Mouse (Mus musculus) B cell, adult 2 months (primary cell): ENCODE data around the gene Ndufb8.

Source experiments
- DNase-seq, 2 experiments: peaks; one replicate each; pipeline ENCODE4 v3.0.0; 2022

Ndufb8 gene

DNA sequence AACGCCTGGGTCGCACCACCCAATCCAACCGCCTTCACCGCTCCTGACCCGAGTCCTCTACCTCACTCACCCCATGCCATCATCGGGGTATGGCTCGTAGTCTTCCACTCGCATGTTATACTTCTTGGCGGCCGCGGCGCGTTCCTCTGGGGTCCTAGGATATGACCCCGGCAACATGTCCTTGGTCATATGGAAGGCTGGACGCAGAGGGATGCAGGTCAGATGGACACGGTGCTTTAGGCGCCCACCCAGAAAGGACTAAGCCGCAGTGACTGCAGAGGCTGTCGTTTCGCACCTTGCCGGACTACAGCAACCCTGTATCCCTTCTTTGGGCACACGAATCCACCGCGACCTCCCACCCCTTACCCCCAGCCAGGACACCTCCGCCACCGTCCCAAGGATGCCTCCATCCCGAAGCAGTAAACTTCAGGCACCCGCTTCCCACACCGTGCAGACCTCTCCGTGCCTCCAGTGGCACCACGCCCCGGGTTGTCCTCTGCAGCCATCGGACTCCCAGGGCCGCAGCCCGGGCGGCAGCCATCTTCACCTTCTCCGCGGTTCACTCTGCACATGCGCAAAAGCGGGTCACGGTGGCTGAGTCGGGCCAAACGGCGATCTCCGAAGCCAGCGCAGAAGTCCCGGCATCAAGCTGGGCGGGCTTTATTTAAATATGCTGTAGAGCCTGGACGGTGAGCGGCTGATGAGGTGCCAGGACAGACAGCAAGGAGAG is at the start of gene Ndufb8:
Gene Ndufb8 (minus strand): TSS at position 580 of the 730 bp plus-strand sequence.
- peak; percentile 95 for DNase-seq

DNA sequence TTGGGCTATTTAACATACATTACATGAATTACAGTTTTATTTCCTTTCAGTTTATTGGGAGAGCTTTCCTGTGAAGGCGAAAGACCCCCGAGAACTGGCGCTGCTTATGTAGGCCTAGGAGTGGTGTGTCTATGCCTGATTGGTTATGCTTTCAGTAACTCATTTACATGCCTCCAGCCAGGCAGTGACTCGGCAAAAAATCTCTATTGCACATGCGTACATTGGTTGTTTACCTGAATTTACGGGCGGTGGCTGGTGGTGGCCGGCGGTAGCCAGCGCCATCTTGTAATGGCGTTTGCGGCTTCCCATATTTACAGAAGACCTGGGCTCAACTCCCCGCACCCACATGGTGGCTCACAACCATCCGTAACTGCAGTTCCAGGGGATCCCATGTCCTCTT is 38.9 kb upstream of the Ndufb8 start:
- DNase-seq = no peak

DNA sequence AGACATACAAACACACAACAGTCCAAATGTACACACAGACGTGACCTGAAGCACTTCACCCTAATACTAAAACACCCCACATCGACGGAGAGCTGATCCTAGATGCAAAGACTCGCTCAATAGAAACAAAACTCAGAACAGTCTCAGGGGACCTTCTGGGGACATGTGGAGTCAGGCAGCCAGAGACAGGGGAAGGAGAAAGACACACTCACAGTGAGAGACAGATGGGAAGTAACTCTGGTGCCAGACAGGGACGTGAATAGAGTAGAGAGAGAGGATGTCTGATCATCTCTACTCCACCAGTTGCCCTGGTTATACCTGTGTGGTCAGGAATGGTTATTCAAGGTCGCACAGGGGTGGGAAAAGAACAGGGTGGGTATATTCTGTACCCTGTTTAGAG is 36.4 kb upstream of the Ndufb8 start:
- peak in 1 of 2 experiments; percentile 19 for DNase-seq

DNA sequence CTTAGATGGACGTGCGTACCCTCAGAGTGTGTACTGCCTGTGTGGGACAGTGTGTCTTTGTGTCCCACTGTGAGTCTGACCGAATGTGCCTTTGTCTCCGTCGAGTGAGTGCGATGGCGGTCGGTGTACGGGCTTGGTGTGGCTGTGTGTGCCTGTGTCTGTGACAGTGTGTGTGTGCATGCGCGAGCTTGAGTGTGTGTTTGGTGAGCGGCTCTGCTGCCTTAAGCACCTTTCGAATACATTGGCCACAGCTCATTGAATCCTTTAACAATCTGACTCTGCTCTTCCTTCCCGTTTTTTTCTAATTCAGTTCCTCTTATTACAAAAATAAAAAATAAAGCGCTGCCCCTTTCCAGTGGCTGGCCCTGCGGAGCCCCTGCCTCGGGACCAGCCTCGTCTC is 35.8 kb upstream of the Ndufb8 start:
- peak; percentile 36 to 43 for DNase-seq

DNA sequence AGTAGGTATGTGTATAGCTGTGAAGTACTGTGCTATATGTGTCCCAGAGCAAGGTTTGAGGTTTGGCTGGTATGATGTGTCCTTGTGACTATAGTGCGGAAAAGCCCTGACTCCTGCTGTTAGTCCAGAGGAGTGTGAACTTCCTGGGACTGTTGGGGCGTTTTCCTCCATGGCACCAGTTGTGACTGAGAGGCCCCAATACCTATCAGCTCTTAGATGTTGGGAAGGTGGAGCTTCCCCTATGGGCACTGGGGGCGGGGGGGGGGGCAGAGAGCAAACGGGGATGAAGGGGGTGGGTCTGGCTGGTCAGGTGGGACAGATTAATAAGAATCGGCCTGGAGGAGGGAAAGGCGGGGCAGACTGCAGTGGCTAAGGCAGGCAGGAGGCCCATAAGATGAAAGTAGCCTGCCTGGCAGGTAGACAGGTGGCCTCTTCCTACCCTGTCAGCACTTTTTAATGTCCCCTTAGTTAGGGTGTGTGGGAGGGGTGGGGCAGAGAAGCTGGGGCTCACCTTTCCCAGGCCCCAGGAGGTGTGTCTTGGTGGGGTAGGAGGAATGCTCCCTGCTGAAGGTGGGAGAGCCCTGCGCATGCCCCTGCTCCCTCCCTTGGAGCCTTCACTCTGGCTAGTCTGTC is 34.5 kb upstream of the Ndufb8 start:
- no peak for DNase-seq

DNA sequence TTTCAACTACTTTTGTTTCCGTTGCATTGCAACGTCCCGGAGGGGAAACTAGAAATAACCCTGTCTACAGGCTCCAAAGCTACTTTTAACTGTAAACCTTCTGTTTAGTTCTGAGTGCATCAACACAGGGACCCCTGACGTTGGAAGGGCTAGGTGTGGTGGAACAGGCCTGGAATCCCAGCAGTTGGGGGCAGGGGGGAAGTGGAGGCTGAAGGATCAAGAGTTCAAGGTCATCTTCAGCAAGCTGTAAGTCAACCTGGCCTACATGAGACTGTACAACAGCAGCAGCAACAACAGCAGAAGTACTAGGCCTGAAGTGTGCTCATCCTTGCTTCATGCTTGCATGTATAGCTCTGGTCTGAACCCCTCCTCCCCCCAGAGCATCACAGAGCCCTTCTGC is 32.8 kb upstream of the Ndufb8 start:
- DNase-seq = no peak

DNA sequence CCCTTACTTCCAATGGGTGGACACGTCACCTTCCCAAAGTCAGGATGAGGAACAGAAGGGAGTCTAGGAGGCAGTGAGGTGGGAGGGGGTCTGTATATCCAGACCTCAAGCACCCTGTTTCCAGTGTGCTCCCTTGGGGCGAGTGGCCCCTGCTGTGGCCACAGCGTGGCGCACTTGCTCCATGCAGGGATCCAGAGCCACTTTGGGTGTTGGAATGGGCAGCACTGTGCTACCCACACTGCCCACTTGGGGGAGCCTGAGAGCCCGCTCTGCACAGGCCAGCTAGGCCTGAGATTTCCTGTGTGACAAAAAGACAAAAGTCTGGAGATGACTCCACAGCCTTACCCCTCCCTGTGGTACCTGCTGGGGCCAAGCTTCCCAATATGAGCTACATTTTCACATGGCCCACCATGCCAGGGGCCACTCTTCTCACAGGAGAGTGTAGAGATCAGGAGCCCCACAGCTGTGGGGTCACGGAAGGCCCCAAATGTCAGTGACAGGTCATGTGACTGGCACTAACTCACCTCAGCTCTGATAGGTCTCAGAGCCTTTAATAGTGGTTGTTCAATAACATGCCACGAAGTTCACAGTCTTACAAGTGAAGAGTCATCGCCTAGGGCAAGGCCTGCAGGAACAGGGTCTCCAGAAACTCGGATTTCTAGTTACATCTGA is 27.5 kb upstream of the Ndufb8 start:
- peak; percentile 96 for DNase-seq

DNA sequence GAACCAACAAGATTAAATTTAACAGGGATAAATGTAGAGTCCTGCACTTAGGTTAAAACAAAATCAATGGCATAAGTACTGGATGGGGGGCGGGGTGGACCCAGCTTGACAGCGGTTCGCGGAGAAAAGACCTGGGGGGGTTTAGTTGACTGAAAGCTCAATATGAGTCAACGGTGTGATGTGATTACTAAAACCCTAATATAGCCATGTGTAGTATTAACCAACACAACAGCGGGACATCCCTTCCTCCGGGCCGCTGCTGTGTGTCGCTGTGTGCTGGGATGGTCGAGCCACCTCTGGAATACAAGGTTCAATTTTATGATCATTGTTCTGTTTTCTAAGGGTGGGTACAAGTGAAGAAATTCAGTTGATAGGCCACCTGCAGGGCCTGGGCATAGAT is 26.9 kb upstream of the Ndufb8 start:
- no peak for DNase-seq

DNA sequence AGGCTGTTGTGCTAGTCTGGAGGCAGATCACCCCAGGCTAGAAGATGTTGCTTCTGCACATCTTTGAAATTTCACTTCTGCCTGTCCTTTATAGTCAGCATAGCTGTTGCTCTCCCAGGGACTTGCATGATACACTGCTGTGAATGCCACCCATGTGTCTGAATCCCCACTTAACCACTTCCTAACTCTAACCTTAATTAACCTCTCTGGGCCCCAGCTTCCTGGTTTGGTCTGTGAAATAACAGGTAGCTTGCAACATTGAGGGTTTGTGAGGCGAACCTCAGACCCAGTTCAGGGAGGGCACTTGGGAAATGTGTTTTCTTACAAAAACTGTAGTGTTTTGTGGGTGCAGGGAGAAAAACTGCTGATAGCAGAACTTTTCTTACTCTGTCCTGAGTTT is 22.8 kb upstream of the Ndufb8 start:
- DNase-seq = no peak

DNA sequence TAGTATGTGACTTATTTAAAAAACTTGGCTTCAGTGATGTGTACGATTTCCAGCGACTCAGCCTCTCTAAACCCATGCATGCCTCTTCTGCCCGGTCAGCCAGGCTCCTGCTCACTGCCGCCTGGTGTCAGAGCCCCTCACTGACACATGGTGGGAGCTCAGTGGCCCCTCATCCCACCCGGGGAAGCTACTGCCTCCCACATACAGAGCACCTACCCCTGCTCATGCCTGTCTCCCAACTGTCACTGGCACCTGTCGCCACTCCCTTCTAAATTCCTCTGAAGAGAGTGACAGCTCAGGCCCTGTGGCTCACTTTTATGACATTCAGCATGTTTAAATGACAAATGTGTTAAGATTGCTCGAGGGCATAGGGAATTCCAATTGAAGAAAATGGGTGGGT is 21.0 kb upstream of the Ndufb8 start:
- DNase-seq = no peak

DNA sequence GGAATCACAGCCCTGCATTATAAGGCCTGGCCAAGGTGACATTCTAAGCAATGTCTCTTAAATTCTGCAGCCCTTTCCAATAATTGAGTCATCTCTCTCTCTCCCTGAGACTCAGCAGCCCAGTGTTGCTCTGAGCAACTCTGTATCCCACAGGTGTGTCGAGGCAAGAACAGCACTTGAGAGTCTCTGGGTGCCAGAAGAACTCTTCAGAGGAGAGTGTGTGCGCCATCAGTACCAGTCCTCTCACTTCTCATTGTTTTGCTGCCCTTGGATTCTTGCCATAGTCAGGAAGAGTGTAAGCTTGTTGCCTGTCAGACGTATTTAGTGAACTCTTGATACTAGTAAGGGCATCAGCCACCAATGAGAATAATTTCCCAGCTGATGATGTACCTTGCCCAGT is 12.5 kb upstream of the Ndufb8 start:
- DNase-seq = no peak

DNA sequence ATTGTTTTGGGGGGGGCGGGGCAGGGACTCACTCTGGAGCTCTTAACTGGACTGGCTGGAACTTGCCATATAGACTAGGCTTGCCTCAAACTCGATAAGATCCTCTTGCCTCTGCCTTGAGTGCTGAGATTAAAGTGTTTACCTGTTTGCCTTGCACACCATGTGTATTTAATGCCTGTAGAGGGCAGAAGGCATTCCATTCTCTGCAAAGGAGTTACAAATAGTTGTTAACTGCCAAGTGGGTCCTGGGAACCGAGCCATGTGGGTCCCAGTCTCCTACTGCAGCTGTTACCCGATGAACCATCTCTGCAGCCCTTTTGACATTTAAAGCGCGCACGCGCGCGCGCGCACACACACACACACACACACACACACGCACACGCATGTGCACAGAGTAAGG is 8.8 kb upstream of the Ndufb8 start:
- DNase-seq = no peak

DNA sequence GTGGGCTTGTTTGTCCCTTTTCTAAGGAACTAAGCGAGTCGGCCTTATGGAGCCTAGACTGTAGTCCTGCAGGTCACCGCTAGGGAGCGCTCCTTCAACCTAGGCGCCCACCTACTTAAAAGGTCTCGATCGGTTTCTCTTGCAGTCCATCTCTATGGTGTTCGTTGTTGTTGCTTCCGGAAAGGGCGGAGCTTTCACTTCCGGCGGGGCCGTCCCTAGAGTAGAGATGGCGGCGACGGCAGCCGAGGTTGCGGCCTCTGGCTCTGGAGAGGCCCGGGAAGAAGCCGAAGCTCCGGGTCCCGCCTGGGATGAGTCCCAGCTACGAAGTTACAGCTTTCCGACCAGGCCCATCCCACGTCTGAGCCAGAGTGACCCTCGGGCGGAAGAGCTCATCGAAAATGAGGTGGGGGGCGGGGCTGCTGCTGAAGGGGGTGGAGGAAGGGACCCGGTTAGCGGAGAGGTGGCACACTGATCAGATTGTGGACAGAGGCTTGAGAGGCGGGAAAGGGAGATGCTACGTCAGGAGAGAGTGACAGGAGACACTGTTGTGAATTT is 7.5 kb upstream of the Ndufb8 start, which contains the start of gene Hif1an:
Gene Hif1an (plus strand): TSS at position 199 of the 555 bp plus-strand sequence.
- DNase-seq = peak; percentile 96 to 97

DNA sequence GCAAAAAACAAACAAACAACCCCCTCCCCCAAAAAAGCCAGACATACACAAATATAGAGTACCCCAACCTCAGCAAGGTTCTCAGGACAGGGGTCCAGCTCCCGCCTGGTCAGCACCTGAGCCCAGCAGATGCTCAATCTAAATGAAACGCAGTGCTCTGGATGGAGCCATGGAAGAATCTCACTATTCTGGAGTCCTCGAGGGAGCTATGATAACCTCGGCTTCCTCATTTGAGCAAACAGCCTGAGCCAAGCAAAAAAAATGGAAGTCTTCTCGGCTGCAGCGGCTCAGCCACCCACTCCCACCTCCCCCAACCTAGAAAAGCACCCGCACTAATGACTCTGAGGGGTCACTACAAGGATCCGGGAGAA is 765 bp downstream of the Ndufb8 start:
- DNase-seq = peak; percentile 27 to 31

DNA sequence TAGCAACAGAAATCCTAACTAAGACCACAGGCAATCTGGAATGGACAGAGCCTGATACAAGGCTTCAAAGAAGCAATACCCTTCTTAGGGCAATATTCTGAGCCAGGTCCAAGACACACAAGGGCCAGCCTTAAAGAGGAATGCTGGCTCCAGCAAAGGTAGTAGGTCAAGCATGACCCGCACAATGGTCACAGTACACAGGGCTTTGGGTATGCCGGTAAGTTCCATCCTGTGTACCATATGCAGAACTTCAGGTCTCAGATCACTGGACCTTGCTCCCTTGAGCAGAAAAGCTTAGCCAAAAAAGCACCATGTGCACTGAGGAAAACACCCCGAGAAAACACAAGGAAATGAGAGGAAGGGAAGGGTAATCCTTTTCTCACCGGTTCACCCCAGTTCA is 2.0 kb downstream of the Ndufb8 start:
- no peak for DNase-seq

DNA sequence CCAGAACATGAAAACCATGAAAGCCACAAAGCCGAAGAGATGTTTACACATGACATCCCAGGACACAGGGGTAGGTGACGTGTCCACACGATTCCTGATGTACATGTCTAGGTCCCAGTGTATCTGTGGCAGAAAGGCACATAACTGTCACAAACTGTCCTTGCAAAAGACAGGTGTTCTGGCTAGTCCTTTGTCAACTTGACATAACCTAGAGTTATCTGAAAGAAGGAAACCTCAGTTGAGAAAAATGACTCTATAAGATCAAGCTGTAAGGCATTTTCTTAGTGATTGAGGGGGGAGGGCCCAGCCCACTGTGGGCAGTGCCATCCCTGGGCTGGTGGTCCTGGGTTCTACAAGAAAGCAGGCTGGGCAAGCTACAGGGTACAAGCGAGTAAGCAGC is 2.5 kb downstream of the Ndufb8 start, which contains the start of gene Gm20538:
Gene Gm20538 (minus strand): TSS at position 101 of the 400 bp plus-strand sequence.
- DNase-seq = no peak

DNA sequence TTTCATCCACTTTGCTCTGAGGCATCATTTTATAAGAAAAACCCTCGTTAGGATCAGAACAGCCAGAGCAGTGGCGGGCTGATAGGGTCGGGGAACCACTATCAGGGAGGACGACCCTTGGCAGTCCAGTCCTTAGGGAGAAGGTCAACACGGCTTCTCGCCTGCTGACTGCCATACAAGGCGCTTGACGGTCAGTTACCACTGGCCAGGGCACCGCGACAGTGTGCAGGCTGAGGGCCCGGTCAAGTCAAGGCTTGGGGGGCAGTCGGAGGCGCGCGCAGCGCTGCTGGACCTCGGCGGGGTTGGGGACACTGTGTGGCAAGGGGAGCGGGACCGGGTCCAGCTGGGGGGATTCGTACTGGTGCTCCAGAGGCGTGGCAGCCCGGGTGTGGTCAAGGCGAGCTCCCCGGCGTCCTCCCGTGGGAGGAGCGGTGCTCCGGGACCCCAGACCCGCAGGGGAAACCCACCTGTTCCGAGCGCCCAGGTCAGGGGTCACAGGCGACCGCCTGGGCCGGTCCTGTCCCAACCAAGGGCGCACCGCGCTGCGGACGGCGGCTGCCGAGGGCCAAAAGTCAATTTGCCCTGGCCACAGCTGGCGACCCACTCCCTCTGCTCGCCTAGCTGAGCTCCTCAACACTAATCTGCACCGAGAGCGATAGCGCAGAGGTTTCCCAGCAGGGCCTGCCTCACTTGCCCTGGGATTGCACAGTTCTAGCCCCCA is 9.8 kb downstream of the Ndufb8 start, which contains the start of gene Sec31b:
Gene Sec31b (minus strand): TSS at position 544 of the 721 bp plus-strand sequence.
- DNase-seq = peak; percentile 16 to 37

DNA sequence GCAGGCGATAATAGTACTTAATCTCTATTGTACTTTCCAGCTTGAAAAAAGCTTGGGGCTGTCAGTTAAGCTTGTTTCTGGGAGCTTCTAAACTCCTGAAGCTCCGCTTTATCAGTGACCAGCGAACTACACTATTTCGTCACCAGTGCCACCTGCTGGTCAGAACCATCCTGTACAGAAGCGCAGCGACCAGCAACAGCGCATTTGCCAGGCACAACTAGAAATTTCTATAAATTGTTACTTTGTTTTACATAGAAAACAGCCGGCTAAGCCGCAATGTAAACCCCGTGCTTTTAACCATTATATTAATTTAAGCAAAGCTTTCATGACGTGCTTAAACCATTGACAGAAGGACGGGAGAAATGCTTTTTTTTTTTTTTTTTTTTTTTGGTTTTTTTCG is 10.5 kb downstream of the Ndufb8 start:
- DNase-seq = peak; percentile 78 to 81

DNA sequence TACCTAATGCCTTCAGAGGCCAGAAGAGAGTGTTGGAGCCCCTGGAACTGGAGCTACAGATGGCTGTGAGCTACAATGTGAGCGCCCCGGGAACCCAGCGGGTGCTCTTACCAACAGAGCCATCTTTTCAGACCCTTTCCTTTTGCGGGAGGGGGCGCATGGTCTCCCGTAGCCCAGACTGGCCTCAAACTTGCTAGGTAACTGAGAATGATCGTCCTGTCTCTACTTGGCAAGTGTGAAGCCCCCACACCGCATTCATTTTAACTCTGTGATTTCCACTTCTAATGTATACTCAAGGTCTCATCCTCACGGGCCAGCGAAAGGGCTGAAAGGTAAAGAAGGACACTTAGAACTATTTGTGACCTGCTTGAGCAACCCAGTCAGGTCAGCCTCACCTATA is 10.9 kb downstream of the Ndufb8 start:
- no peak for DNase-seq

DNA sequence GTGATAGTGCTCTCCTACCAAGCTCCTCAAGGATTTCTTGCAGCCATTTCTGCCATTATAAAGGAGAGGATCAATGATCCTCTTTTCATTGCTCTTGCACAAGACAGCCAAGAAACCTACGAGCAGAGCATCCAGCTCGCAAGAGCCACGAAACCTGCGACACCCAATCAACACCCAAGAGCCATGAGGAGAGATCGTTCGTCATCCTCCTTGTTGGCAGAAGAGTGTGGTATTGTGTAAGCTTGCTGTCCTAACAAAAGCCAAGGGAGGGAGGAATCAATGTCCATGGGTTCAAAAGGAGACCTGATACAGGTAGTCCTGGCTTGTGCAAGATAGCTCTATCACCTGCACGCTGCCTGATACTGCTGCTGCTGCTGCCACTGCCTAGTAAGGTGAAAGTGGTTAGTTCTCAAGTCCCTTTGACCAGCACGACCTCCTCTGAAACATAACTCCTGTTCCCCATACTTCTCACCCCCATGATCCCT is 12.5 kb downstream of the Ndufb8 start:
- no peak for DNase-seq

DNA sequence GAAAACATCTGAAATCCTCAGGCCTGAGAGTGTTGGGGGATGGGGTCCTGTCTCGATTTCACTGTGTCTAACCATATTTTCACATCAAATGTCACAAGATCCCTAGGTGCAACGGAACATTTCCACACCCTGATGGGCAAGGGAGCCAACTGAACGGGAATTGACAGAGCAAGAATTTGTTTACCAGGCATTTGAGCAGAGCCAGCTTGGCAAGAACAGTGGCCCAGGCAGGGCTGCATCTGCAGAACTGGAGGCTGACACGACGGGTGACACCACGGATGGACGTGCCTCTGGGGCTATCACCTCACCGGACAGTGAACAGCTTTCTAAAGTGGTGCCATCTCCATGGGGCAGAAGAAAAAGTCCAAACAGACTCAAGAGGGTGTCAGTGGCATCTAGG is 17.8 kb downstream of the Ndufb8 start:
- DNase-seq = no peak

DNA sequence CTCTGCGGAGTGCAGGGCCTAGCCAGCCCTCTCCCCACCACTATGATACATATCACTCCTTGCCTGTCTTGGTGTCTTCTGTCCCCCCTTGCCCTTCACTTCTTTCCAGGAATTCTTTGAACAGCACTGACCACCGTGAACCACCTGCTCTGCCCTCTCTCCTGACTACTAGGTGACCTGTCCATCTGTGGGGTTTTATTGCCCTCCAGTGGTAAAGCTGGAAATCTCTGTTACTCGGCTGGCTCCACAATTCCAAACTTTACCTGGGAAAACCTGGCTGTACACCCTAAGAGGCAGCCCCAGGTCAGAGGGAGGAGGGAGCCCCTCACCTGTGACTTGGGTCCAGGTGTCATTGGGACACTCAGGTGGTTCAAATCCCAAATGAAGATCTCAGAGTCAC is 19.9 kb downstream of the Ndufb8 start:
- peak in 1 of 2 experiments; percentile 5 for DNase-seq

DNA sequence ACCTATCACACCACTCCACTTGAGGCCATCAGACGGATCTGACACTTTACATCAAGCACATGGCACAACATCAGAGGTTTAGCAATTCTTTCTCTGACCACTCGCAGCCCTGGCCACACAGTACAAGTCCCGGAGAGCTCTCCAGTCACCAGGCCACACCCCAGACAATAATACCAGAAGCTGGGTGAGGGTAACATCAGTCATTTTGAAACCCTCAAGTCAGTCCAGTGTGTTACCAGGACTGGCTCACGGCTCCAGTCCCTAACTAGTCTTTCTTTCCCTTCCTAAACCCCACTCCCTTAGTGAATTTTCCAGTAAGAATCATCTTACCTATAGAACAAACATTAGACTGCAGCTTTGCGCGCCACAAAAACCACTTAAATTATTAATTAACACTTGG is 25.2 kb downstream of the Ndufb8 start:
- no peak for DNase-seq
